Comparison of ENCODE assay signal across 16 mouse cellular contexts in the genomic region with DNA sequence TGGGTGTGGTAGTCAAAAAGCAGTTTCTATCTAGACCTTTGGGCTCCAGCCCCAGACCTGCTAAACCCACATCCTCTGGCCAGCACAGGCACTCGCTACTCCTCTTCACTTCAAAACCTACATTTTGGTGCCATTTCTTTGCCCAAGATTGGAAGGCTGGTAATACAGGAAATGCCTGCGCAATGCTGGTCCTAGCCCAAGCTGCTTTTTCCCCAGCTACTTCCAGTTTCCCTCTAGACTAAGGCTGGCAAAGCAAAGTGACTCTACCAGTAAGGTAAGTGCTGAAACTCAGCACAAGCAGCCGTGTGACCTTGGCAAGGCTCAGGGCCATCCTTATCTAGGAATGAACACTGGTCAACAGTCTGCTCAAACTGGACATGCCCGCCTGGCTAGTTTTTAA. TPM values are rescaled to one million over a fixed set of nuclear protein-coding genes. Genes with fewer than 3 reads are reported as not detected.
DNase-seq lines count a peak whose midpoint lies in the region; ATAC-seq lines count a peak whose summit lies in the region.
"Had no signal": no experiment of that assay in that cellular context is flagged by ENCODE, and none has a peak within 500 bp of the region (broad histone marks: within the 10 kb centered on the region; RNA-seq: fewer than 3 reads in every experiment).

No protein-coding gene starts in this region.

- no peaks in the 10 kb centered on the region for H3K9me3 ChIP-seq in intestine, embryonic 16.5 days (ENCODE audit: control insufficient read depth, low read length)
- no peaks in the 10 kb centered on the region for H3K9me3 ChIP-seq in intestine, embryonic 15.5 days
- H3K9me3 ChIP-seq in midbrain, embryonic 10.5 days (replicated peaks) = no peaks in the 10 kb centered on the region
- H3K9me3 ChIP-seq: embryonic facial prominence, embryonic 15.5 days; heart, embryonic 15.5 days; liver, embryonic 12.5 days; neural tube, embryonic 12.5 days had no signal

- H3K4me1 ChIP-seq in intestine, embryonic 16.5 days (ENCODE audit: control insufficient read depth, insufficient read depth, low read length) = 0 out of 2 replicates have a peak, but pooled peaks cover 2% of the 10 kb centered on the region
- H3K4me1 ChIP-seq in intestine, embryonic 15.5 days (replicated peaks) = 0 out of 2 replicates have a peak, but pooled peaks cover 2% of the 10 kb centered on the region
- no peaks in the 10 kb centered on the region for H3K4me1 ChIP-seq in midbrain, embryonic 10.5 days
- H3K4me1 ChIP-seq: embryonic facial prominence, embryonic 15.5 days; liver, embryonic 12.5 days; neural tube, embryonic 12.5 days had no signal

- H3K9ac ChIP-seq in intestine, embryonic 16.5 days (ENCODE audit: low read depth, low read length) = no peak overlapping the region
- H3K9ac ChIP-seq in intestine, embryonic 15.5 days = no peak overlapping the region
- H3K9ac ChIP-seq: embryonic facial prominence, embryonic 15.5 days; heart, embryonic 15.5 days; liver, embryonic 12.5 days; neural tube, embryonic 12.5 days had no signal

- no peak overlapping the region for H3K4me3 ChIP-seq in intestine, embryonic 16.5 days (ENCODE audit: low read length)
- no peak overlapping the region for H3K4me3 ChIP-seq in intestine, embryonic 15.5 days (replicated peaks)
- H3K4me3 ChIP-seq in midbrain, embryonic 10.5 days = no peak overlapping the region
- H3K4me3 ChIP-seq: embryonic facial prominence, embryonic 15.5 days; heart, embryonic 15.5 days; liver, embryonic 12.5 days; neural tube, embryonic 12.5 days had no signal

- no peaks in the 10 kb centered on the region for H3K27me3 ChIP-seq in intestine, embryonic 16.5 days (replicated peaks; ENCODE audit: control insufficient read depth, insufficient read depth, low read length)
- H3K27me3 ChIP-seq in intestine, embryonic 15.5 days (replicated peaks) = no peaks in the 10 kb centered on the region
- no peaks in the 10 kb centered on the region for H3K27me3 ChIP-seq in midbrain, embryonic 10.5 days (ENCODE audit: low read depth, poor library complexity, severe bottlenecking)
- H3K27me3 ChIP-seq: embryonic facial prominence, embryonic 15.5 days; heart, embryonic 15.5 days; liver, embryonic 12.5 days; neural tube, embryonic 12.5 days; Patski had no signal

- WGBS in intestine, embryonic 16.5 days = 78% methylated on average over 4 of the region's 4 CpGs
- WGBS in intestine, embryonic 15.5 days = 79% methylated on average over 4 of the region's 4 CpGs
- WGBS in midbrain, embryonic 10.5 days = 92% methylated on average over 4 of the region's 4 CpGs

- H3K36me3 ChIP-seq in intestine, embryonic 16.5 days (ENCODE audit: control insufficient read depth, insufficient read depth, low read length) = peaks cover 26% of the 10 kb centered on the region
- H3K36me3 ChIP-seq in intestine, embryonic 15.5 days = peaks cover 43% of the 10 kb centered on the region
- peaks cover 100% of the 10 kb centered on the region for H3K36me3 ChIP-seq in midbrain, embryonic 10.5 days

- ATAC-seq in intestine, embryonic 16.5 days = peak; percentile 13
- ATAC-seq in intestine, embryonic 15.5 days = no peak
- ATAC-seq in inflammation-experienced regulatory T-cells, adult 6 months = peak; percentile 32
- ATAC-seq: liver, embryonic 12.5 days; Patski had no signal

- H3K27ac ChIP-seq in intestine, embryonic 16.5 days (ENCODE audit: low read length) = no peak overlapping the region
- H3K27ac ChIP-seq in intestine, embryonic 15.5 days = no peak overlapping the region
- H3K27ac ChIP-seq in midbrain, embryonic 10.5 days (replicated peaks) = no peak overlapping the region
- H3K27ac ChIP-seq: embryonic facial prominence, embryonic 15.5 days; heart, embryonic 15.5 days; liver, embryonic 12.5 days; neural tube, embryonic 12.5 days had no signal

- H3K4me2 ChIP-seq in intestine, embryonic 16.5 days (ENCODE audit: low read depth, low read length) = no peak overlapping the region
- no peak overlapping the region for H3K4me2 ChIP-seq in intestine, embryonic 15.5 days (replicated peaks)
- H3K4me2 ChIP-seq: embryonic facial prominence, embryonic 15.5 days; heart, embryonic 15.5 days; liver, embryonic 12.5 days; neural tube, embryonic 12.5 days had no signal

- DNase-seq in urinary bladder, postnatal 36 days (ENCODE audit: low spot score in 2 of 2) = peak; percentile 13 to 22
- no peak for DNase-seq in urinary bladder, adult 2 months (ENCODE audit: low spot score)
- peak; percentile 56 for DNase-seq in testis, postnatal 14 days (ENCODE audit: low spot score)
- DNase-seq in midbrain, embryonic 10.5 days (ENCODE audit: low spot score) = no peak
- DNase-seq in gastrocnemius, postnatal 4 days (ENCODE audit: low spot score in 2 of 2) = no peak
- DNase-seq: cerebellum, postnatal 25 days; right cerebral cortex, postnatal 4 days; thymus, adult 18-20 months had no signal

RNA-seq across cellular contexts. Expression of gene Ypel1, which starts 16.1 kb away (rescaled TPM):
- polyA plus RNA-seq in intestine, embryonic 16.5 days (2015; fragmentation: Nextera tagmentation; extraction: Ambion mirVana) = 9.1 and 9.9 TPM in 2 replicates
- 13.7 and 17.1 TPM in 2 replicates for polyA plus RNA-seq in intestine, embryonic 15.5 days (2015; fragmentation: Nextera tagmentation; extraction: Ambion mirVana)
- polyA plus RNA-seq in urinary bladder, adult 2 months (2012; rRNA removed) = 4.2 and 4.5 TPM in 2 replicates
- 1 to 10 TPM; 4.6 to 7.0 (median 7.0) TPM for polyA plus RNA-seq in inflammation-experienced regulatory T-cells, adult 6 months (2017; shearing (Covaris generic))
- polyA plus RNA-seq in midbrain, embryonic 10.5 days (2016; fragmentation: Nextera tagmentation; extraction: Ambion mirVana) = 99.1 and 109 TPM in 2 replicates
- 1 to 10 TPM; 4.9 to 6.1 TPM for total RNA-seq in gastrocnemius, postnatal 4 days (2021)

RNA-seq across cellular contexts. Expression of gene Ppil2, which starts 25.4 kb away (rescaled TPM):
- polyA plus RNA-seq in intestine, embryonic 16.5 days (2015; fragmentation: Nextera tagmentation; extraction: Ambion mirVana) = 130 and 132 TPM in 2 replicates
- polyA plus RNA-seq in intestine, embryonic 15.5 days (2015; fragmentation: Nextera tagmentation; extraction: Ambion mirVana) = 121 and 129 TPM in 2 replicates
- 86.8 and 97.1 TPM in 2 replicates for polyA plus RNA-seq in urinary bladder, adult 2 months (2012; rRNA removed)
- polyA plus RNA-seq in inflammation-experienced regulatory T-cells, adult 6 months (2017; shearing (Covaris generic)) = 100 to 1,000 TPM; 205 to 233 (median 224) TPM
- polyA plus RNA-seq in midbrain, embryonic 10.5 days (2016; fragmentation: Nextera tagmentation; extraction: Ambion mirVana) = 149 and 170 TPM in 2 replicates
- total RNA-seq in gastrocnemius, postnatal 4 days (2021) = 10 to 100 TPM; 48.2 to 56.1 TPM

RNA-seq across cellular contexts. Expression of gene 2610318N02Rik, which starts 39.3 kb away (rescaled TPM):
- polyA plus RNA-seq in intestine, embryonic 16.5 days (2015; fragmentation: Nextera tagmentation; extraction: Ambion mirVana) = 33.8 and 41.6 TPM in 2 replicates
- 34.5 and 39.0 TPM in 2 replicates for polyA plus RNA-seq in intestine, embryonic 15.5 days (2015; fragmentation: Nextera tagmentation; extraction: Ambion mirVana)
- 0.50 and 0.74 TPM in 2 replicates for polyA plus RNA-seq in urinary bladder, adult 2 months (2012; rRNA removed)
- polyA plus RNA-seq in inflammation-experienced regulatory T-cells, adult 6 months (2017; shearing (Covaris generic)) = 10 to 100 TPM in 1 of 3 experiments, 1 to 10 TPM in 2; 3.4 to 26.3 (median 5.8) TPM
- 153 and 184 TPM in 2 replicates for polyA plus RNA-seq in midbrain, embryonic 10.5 days (2016; fragmentation: Nextera tagmentation; extraction: Ambion mirVana)
- total RNA-seq in gastrocnemius, postnatal 4 days (2021) = 1 to 10 TPM; 1.5 to 3.0 TPM

RNA-seq across cellular contexts. Expression of gene Sdf2l1, which starts 46.5 kb away (rescaled TPM):
- 173 and 203 TPM in 2 replicates for polyA plus RNA-seq in intestine, embryonic 16.5 days (2015; fragmentation: Nextera tagmentation; extraction: Ambion mirVana)
- 134 and 192 TPM in 2 replicates for polyA plus RNA-seq in intestine, embryonic 15.5 days (2015; fragmentation: Nextera tagmentation; extraction: Ambion mirVana)
- 16.1 and 17.9 TPM in 2 replicates for polyA plus RNA-seq in urinary bladder, adult 2 months (2012; rRNA removed)
- 10 to 100 TPM; 17.5 to 69.8 (median 18.3) TPM for polyA plus RNA-seq in inflammation-experienced regulatory T-cells, adult 6 months (2017; shearing (Covaris generic))
- 101 and 136 TPM in 2 replicates for polyA plus RNA-seq in midbrain, embryonic 10.5 days (2016; fragmentation: Nextera tagmentation; extraction: Ambion mirVana)
- 1 to 10 TPM; 8.0 to 10.0 TPM for total RNA-seq in gastrocnemius, postnatal 4 days (2021)

RNA-seq across cellular contexts. Expression of gene Ydjc, which starts 58.8 kb away (rescaled TPM):
- polyA plus RNA-seq in intestine, embryonic 16.5 days (2015; fragmentation: Nextera tagmentation; extraction: Ambion mirVana) = 41.0 and 41.5 TPM in 2 replicates
- polyA plus RNA-seq in intestine, embryonic 15.5 days (2015; fragmentation: Nextera tagmentation; extraction: Ambion mirVana) = 33.5 and 35.1 TPM in 2 replicates
- polyA plus RNA-seq in urinary bladder, adult 2 months (2012; rRNA removed) = 8.3 and 11.9 TPM in 2 replicates
- 10 to 100 TPM in 1 of 3 experiments, 1 to 10 TPM in 2; 5.3 to 11.5 (median 7.4) TPM for polyA plus RNA-seq in inflammation-experienced regulatory T-cells, adult 6 months (2017; shearing (Covaris generic))
- polyA plus RNA-seq in midbrain, embryonic 10.5 days (2016; fragmentation: Nextera tagmentation; extraction: Ambion mirVana) = 5.4 and 6.8 TPM in 2 replicates
- 1 to 10 TPM in 1 of 2 experiments, under 1 TPM in 1; 0.61 to 1.1 TPM for total RNA-seq in gastrocnemius, postnatal 4 days (2021)

Comparison
In these comparisons a context has a peak if more than half of its experiments do, and no peak if none do; other contexts are left out.
1. DNase-seq: peak in urinary bladder, postnatal 36 days (2 of 2) and testis, postnatal 14 days (single experiment); none in urinary bladder, adult 2 months (single experiment), midbrain, embryonic 10.5 days (single experiment) and gastrocnemius, postnatal 4 days (0 of 2).